Mouse (Mus musculus) spleen, adult 2 months (tissue): ENCODE measurements around the gene 9230110F15Rik.
"Not testable (repeated sequence)": the region's sequence is repeated elsewhere in the genome, so short reads cannot be mapped to it uniquely, and the experiment has no call there.

Experiments
- CTCF ChIP-seq: fragments of 200-500 bp; IDR thresholded peaks from 2 replicates; pipeline ENCODE4 v1.5.1; 2011; ENCODE audit warnings: mild to moderate bottlenecking, inconsistent platforms; ENCODE audit not compliant: insufficient read depth, insufficient read length, insufficient replicate concordance; ENCODE audit errors: extremely low read depth
- POLR2A ChIP-seq: fragments of 200-500 bp; IDR thresholded peaks from 2 replicates; pipeline ENCODE4 v1.6.1; 2011; ENCODE audit warnings: low read depth, low read length, inconsistent platforms

DNA sequence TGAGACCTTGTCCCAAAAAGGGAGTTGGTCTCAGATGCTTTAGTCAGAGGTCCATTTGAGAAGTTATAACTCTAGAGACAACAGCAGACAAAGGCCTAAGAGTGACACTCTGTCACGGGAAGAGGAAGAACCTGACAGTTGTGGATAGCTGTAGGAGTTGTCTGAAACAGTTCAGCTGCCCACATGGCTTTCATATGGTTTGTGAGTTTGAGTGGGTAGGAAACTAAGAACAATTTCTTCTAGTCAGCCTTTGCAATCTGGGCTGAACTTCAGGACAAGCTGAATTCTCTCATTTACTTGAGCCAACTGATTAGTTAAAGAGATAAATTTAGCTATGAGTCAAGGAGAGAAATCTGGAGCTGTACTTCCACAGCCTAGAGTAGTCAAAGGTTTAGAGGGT, 49.2 kb upstream of the 9230110F15Rik start:
- not testable (repeated sequence) for TF ChIP-seq CTCF, POLR2A
